ENCODE assay signal across 22 mouse cellular contexts in genomic region chr11:89097292-89097691, GRCm38 (mm10). TPM values are rescaled to one million over a fixed set of nuclear protein-coding genes. Genes with fewer than 3 reads are reported as not detected.
"Had no signal": no experiment of that assay in that cellular context is flagged by ENCODE, and none has a peak within 500 bp of the region (broad histone marks: within the 10 kb centered on the region; RNA-seq: fewer than 3 reads in every experiment).

No protein-coding gene starts in this region.

RNA-seq across cellular contexts. Expression of gene Gm525, which starts 23.7 kb away (rescaled TPM):
- total RNA-seq: common myeloid progenitor, adult 5-6 weeks; forebrain, postnatal 0 days; gastrocnemius, adult 18-20 months; gastrocnemius, adult 8-10 months; gastrocnemius, postnatal 10 days; gastrocnemius, postnatal 14 days; gastrocnemius, postnatal 25 days; gastrocnemius, postnatal 36 days; granulocyte monocyte progenitor cell, adult 5-6 weeks; heart, adult 18-20 months; heart, adult 2 months had no signal
- polyA plus RNA-seq: embryonic facial prominence, embryonic 10.5 days; embryonic facial prominence, embryonic 11.5 days; erythroblast, embryonic 14.5 days; forebrain, embryonic 10.5 days; forebrain, embryonic 11.5 days; forebrain, embryonic 12.5 days; forebrain, embryonic 13.5 days; forebrain, embryonic 14.5 days; forebrain, embryonic 15.5 days; forebrain, embryonic 16.5 days; heart, embryonic 10.5 days had no signal

RNA-seq across cellular contexts. Expression of gene Dgke, which starts 30.6 kb away (rescaled TPM):
- polyA plus RNA-seq: erythroblast, embryonic 14.5 days had no signal
